Mouse (Mus musculus) mouse trophoblast stem cell (cell line): ENCODE measurements at regions not wholly inside any gene's neighbourhood (a gene's known extent, or its start where the extent isn't known, plus 50 kb on each side); places are given as distances from the start of the nearest gene placed in this dataset.
"Not testable (repeated sequence)": the region's sequence is repeated elsewhere in the genome, so short reads cannot be mapped to it uniquely, and the experiment has no call there.

Experiments used
- in situ Hi-C, 2 experiments: fragments of 300-500 bp; cut with MseI, MboI; formaldehyde crosslinking; loops; 2 replicates in 1 of 2; 3 replicates in 1 of 2; pipeline ENCODE4 v1.15.1; 2025

- in situ Hi-C loops = no loop called here
Observed at GRCm38 (mm10) chr5:101497698-101498048, 167.1 kb downstream of the Nkx6-1 start.

GRCm38 (mm10) chr5:101496924-101497697, 167.7 kb downstream of the Nkx6-1 start:
- in situ Hi-C loops = no loop called here

GRCm38 (mm10) chr5:101496161-101496560, 168.6 kb downstream of the Nkx6-1 start:
- in situ Hi-C loops = no loop called here

- in situ Hi-C loops = no loop called here
Observed at GRCm38 (mm10) chr5:101445792-101446191, 219.0 kb downstream of the Nkx6-1 start.

GRCm38 (mm10) chr5:101441782-101442181, 223.0 kb downstream of the Nkx6-1 start:
- in situ Hi-C loops = no loop called here

- in situ Hi-C loops = no loop called here
Observed at GRCm38 (mm10) chr5:101437666-101438299, 227.0 kb downstream of the Nkx6-1 start.

GRCm38 (mm10) chr5:101426067-101426771, 238.6 kb downstream of the Nkx6-1 start:
- in situ Hi-C loops = no loop called here

GRCm38 (mm10) chr5:101384316-101384715, 280.5 kb downstream of the Nkx6-1 start:
- in situ Hi-C loops = no loop called here

- in situ Hi-C loops = no loop called here
Observed at GRCm38 (mm10) chr5:101381361-101381760, 283.4 kb downstream of the Nkx6-1 start.

- in situ Hi-C loops = no loop called here
Observed at GRCm38 (mm10) chr5:101376657-101377056, 288.1 kb downstream of the Nkx6-1 start.

- in situ Hi-C loops = no loop called here
Observed at GRCm38 (mm10) chr5:101374129-101374528, 290.7 kb downstream of the Nkx6-1 start.

GRCm38 (mm10) chr5:101372204-101372603, 292.6 kb downstream of the Nkx6-1 start:
- in situ Hi-C loops = no loop called here

GRCm38 (mm10) chr5:101365364-101365763, 299.4 kb downstream of the Nkx6-1 start:
- in situ Hi-C loops = no loop called here

- in situ Hi-C loops = no loop called here
Observed at GRCm38 (mm10) chr5:101359986-101360385, 304.8 kb downstream of the Nkx6-1 start.

GRCm38 (mm10) chr5:101345406-101345805, 319.4 kb downstream of the Nkx6-1 start:
- in situ Hi-C loops = no loop called here

GRCm38 (mm10) chr5:101336361-101336760, 328.4 kb downstream of the Nkx6-1 start:
- in situ Hi-C loops = not testable (repeated sequence)

- in situ Hi-C loops = no loop called here
Observed at GRCm38 (mm10) chr5:101331825-101332224, 333.0 kb downstream of the Nkx6-1 start.

GRCm38 (mm10) chr5:101326122-101326521, 338.7 kb downstream of the Nkx6-1 start:
- in situ Hi-C loops = no loop called here

- in situ Hi-C loops = no loop called here
Observed at GRCm38 (mm10) chr5:101323041-101323950, 341.5 kb downstream of the Nkx6-1 start.

- in situ Hi-C loops = loop anchor here in 1 of 2 experiments (10.0 kb wide), 1 partner anchor 275 kb away; no protein-coding TSS in a partner anchor
Observed at GRCm38 (mm10) chr5:101299986-101300385, 364.8 kb downstream of the Nkx6-1 start.

GRCm38 (mm10) chr5:101298411-101298810, 366.4 kb downstream of the Nkx6-1 start:
- in situ Hi-C loops = loop anchor here in 1 of 2 experiments (10.0 kb wide), 1 partner anchor 274 kb away; no protein-coding TSS in a partner anchor
